Mouse (Mus musculus) telencephalon, adult 2 months (tissue): ENCODE data around the gene Kin.
A peak's percentile ranks its signal among the peaks of the same experiment; 100 is the strongest.

Source experiments
- DNase-seq: peaks from one replicate; pipeline ENCODE4 v3.0.0-alpha.2; 2011; ENCODE audit warnings: low read depth, low spot score

The Kin gene

DNA sequence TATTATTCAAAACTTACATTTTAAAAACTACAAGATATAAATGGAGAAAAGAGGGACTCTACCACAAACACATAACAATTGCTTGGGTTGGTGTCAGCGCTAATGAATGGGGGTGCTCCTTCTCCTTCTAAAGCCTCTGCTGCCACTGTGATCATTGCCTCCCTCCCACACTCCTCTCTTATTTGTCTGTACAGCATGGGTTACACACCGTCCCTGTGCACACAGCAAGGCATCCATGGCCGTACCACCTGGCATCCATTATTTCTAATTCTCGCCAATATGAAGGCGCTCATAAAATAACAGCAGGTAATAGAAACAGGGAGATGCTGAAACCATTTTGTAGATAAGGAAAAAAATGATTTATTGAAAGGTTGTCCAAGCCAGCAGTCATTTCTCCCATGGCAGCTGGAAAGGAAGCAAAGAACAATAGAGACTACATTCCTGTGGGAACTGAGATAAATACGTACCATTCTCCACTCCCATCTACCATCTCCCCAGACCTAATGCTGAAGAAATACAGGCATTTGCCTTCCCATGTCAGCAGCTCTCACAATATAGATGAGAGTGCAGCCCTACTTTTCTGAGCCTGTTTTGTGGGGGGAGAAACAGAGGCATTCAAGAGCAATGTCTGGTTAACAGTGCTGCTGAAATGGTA is 28.3 kb downstream of the Kin start:
- DNase-seq: no peak

GRCm38 (mm10) chr2:10118751-10119150 is 38.4 kb downstream of the Kin start:
- DNase-seq: no peak

DNA sequence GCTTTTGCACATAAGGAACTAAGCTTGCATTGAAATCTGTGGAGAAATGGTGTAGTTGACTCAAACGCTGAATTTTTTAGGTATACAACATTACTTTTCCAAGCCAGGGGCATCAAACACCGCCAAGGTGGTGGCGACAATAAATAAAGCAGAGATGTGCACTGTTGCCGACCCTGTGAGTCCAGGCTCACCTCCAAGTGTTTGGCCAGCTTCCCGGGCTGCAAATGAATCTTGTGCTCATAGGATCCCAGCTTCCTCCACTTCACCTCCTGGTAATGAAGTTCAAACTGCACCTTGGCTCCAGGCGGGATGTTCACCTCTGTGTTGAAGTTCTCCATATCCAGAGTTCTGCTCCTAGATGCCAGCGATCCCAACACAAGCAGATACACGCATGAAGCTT is 38.9 kb downstream of the Kin start:
- DNase-seq: no peak

- no peak for DNase-seq
These were observed 41.4 kb downstream of the Kin start for GRCm38 (mm10) chr2:10121826-10122225.

DNA sequence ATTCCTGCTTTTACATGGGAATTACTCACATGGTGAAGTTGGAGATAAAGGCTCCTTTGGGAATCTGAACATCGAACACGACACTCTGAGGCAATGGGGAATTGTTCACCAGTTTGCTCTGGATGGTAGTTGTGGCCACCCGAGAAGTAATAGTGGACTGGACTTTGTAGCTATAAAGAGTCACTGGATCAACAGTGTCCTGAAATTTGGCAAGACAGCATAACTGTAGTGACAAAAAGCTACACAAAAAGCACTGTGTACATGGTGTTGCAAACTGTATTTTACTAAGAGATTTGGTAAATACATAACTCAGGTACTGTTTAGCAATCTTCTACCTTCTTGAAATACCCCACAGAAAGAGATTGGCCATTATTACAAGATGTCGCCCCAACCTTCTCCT is 45.7 kb downstream of the Kin start:
- no peak for DNase-seq

GRCm38 (mm10) chr2:10127471-10127870 is 47.1 kb downstream of the Kin start:
- no peak for DNase-seq

DNA sequence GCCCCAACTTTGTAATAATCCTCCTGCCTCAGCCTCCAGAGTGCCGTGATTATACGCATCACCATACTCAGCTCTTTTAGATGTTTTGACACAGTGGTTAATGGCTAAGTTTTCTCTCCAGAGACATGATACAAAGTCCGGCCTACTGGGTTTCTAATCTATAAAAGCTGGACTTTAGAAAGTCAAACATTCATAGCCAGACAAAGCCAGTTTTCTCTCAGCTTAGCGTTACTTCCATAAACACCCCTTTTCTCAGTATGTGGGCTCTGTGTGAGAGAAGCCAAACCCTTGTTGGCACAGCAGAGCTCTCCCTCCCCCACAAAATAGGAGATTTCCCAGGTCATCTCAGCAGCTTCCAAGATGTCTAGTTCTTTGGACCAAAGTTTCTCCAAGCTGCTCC is 48.2 kb downstream of the Kin start:
- no peak for DNase-seq

- peak; percentile 34 for DNase-seq
These were observed 50.1 kb downstream of the Kin start for GRCm38 (mm10) chr2:10130341-10130990.

DNA sequence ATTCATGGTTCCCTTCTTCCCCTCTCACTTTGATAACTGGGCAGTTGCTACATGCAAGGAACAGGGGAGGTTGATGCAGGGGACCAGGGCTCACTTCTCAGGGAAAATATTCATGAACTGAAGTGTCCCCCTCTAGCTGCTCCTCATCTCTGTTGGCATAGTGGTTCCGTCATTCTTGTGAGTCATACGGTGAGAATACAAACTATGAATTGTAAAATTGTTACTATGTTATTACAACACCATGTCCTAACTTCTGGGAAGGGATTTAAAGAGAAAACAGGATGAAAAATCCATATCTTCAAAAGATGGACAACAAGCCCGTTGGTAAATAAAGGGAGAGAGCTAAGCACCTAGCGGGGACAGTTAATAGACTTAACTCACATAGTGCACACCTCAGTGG is 50.9 kb downstream of the Kin start, which contains the start of gene Itih2:
Gene Itih2, minus strand, starts transcription at position 101 of the 400 bp plus-strand sequence.
- no peak for DNase-seq

DNA sequence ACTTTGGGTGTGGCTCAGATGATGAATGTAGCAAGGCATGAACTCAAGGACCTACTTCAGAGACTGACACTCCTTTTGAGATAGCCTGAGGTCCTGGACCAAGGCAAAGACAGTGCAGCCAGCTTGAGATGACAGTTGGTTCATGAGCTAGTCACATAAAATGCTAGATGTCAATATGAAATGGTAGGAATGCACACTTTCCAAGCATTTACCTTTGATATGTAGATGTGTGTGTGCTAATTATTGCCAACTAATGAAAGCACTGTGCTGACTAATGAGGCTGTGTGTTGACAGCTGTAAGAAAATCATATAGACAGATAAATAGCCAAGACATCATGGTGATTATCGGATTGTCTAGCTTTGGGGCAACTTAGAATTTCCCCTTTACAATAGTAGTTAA is 51.7 kb downstream of the Kin start:
- no peak for DNase-seq

- no peak for DNase-seq
These were observed 53.5 kb downstream of the Kin start for GRCm38 (mm10) chr2:10133941-10134340.

DNA sequence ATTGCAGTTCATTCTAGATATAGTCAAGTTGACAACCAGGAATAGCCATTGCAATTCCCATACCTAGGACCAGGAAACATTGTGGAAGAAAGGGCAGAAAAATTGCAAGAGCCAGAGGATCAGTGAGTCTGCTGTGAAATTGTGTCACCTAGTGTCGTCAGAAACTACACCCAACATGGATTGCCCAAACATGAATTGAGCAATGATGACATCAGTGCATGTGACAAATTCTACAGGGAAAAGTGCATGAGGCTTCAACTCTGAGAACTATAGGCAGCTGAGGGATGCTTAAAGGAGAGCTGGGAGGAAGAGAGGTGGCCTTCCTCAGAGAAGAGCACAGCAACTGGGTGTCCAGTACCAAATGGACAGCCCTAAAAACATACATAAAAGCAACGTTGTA is 56.9 kb downstream of the Kin start:
- no peak for DNase-seq

- DNase-seq: no peak
These were observed 60.1 kb downstream of the Kin start for GRCm38 (mm10) chr2:10140456-10140855.
